Mouse (Mus musculus) G1E (cell line): ENCODE measurements around the gene Tnk2.

Source experiments
- CTCF ChIP-seq: IDR thresholded peaks from 2 replicates; pipeline ENCODE4 v1.5.1; 2012; ENCODE audit warnings: low read depth, low read length, inconsistent platforms, mixed read lengths
- GATA1 ChIP-seq: IDR thresholded peaks from 2 replicates; pipeline ENCODE4 v1.6.1; 2012; ENCODE audit warnings: borderline replicate concordance, low read length, inconsistent platforms, mixed read lengths
- GATA2 ChIP-seq: IDR thresholded peaks from 2 replicates; pipeline ENCODE4 v1.6.1; 2012; ENCODE audit warnings: low read depth, low read length, inconsistent platforms, borderline replicate concordance
- TAL1 ChIP-seq: conservative IDR thresholded peaks from 2 replicates; pipeline ENCODE4 v1.6.1; 2012; ENCODE audit warnings: low read depth, low read length, inconsistent platforms, mixed read lengths

GRCm38 (mm10) chr16:32680806-32681205, 37.1 kb downstream of the Tnk2 start:
- no peak for TF ChIP-seq CTCF
- no peak for TF ChIP-seq TAL1
- TF ChIP-seq GATA1, result no peak
- TF ChIP-seq GATA2, result no peak
